Mouse (Mus musculus) limb, embryonic 14.5 days (tissue): ENCODE data around the gene Hnf1b. TPM values are rescaled to one million over a fixed set of nuclear protein-coding genes. Genes with fewer than 3 reads are reported as not detected.

Experiments
- ATAC-seq: fragments of 200-750 bp; cut with Nextera tagmentation; 2 replicates; pipeline ENCODE4 v1.8.0; 2017; ENCODE audit warnings: low read depth, moderate number of reproducible peaks, moderate TSS enrichment; ENCODE audit not compliant: low FRiP score
- DNase-seq: peaks from one replicate; pipeline ENCODE4 v3.0.0-alpha.2; 2015; ENCODE audit warnings: low spot score
- H3K27ac ChIP-seq: fragments of 300-500 bp; sonication (generic); replicated peaks from 2 replicates; pipeline ENCODE4 v1.5.1; 2014; ENCODE audit warnings: low read depth, mild to moderate bottlenecking, low read length, moderate library complexity, mixed read lengths
- H3K27me3 ChIP-seq: fragments of 300-500 bp; sonication (generic); 2 replicates; pipeline ENCODE4 v1.6.1; 2014; ENCODE audit warnings: low read length, mixed read lengths; ENCODE audit not compliant: control insufficient read depth, insufficient read depth
- H3K36me3 ChIP-seq: fragments of 300-500 bp; sonication (generic); 2 replicates; pipeline ENCODE4 v1.6.1; 2014; ENCODE audit warnings: mild to moderate bottlenecking, low read length, moderate library complexity, mixed read lengths; ENCODE audit not compliant: control insufficient read depth, insufficient read depth
- H3K4me1 ChIP-seq: fragments of 300-500 bp; sonication (generic); 2 replicates; pipeline ENCODE4 v1.6.1; 2014; ENCODE audit warnings: antibody characterized with exemption, low read length, mixed read lengths; ENCODE audit not compliant: control insufficient read depth, insufficient read depth
- H3K4me2 ChIP-seq: fragments of 300-500 bp; sonication (generic); replicated peaks from 2 replicates; pipeline ENCODE4 v1.6.1; 2014; ENCODE audit warnings: low read depth, mild to moderate bottlenecking, low read length, moderate library complexity; ENCODE audit not compliant: severe bottlenecking
- H3K4me3 ChIP-seq: fragments of 300-500 bp; sonication (generic); replicated peaks from 2 replicates; pipeline ENCODE4 v1.5.1; 2014; ENCODE audit warnings: low read length
- H3K9ac ChIP-seq: fragments of 300-500 bp; sonication (generic); 2 replicates; pipeline ENCODE4 v1.6.1; 2014; ENCODE audit warnings: mild to moderate bottlenecking, low read depth, low read length, moderate library complexity; ENCODE audit not compliant: severe bottlenecking
- H3K9me3 ChIP-seq: fragments of 300-500 bp; sonication (generic); 2 replicates; pipeline ENCODE4 v1.6.1; 2016; ENCODE audit warnings: low read length; ENCODE audit not compliant: control insufficient read depth
- POLR2A ChIP-seq: fragments of 200-500 bp; IDR thresholded peaks from 2 replicates; pipeline ENCODE4 v1.8.0; 2012; ENCODE audit warnings: inconsistent platforms, mild to moderate bottlenecking, moderate library complexity, borderline replicate concordance; ENCODE audit not compliant: insufficient read depth, insufficient read length; ENCODE audit errors: extremely low read depth
- WGBS: fragments of 180-500 bp; shearing (Covaris S2); extraction: QIAGEN DNeasy Blood & Tissue Kit; methylation state at CpG from one replicate; pipeline ENCODE4 v1.1.7; 2014; 5-methylcytosine and 5-hydroxymethylcytosine counted together
- polyA plus RNA-seq, 2 experiments: library from polyadenylated mRNA; depleted of rRNA in 1 of 2; stranded (reverse) in 1 of 2; unstranded in 1 of 2; fragments of >200 nt; fragmentation: Nextera tagmentation in 1 of 2; extraction: Ambion mirVana in 1 of 2; gene quantifications; 2 replicates each; pipeline versions ENCODE4 v1.2.1 to v1.2.3; 2012 to 2014

Hnf1b gene
- polyA plus RNA-seq, 2 experiments = 0.04 TPM; not detected in 1

DNA sequence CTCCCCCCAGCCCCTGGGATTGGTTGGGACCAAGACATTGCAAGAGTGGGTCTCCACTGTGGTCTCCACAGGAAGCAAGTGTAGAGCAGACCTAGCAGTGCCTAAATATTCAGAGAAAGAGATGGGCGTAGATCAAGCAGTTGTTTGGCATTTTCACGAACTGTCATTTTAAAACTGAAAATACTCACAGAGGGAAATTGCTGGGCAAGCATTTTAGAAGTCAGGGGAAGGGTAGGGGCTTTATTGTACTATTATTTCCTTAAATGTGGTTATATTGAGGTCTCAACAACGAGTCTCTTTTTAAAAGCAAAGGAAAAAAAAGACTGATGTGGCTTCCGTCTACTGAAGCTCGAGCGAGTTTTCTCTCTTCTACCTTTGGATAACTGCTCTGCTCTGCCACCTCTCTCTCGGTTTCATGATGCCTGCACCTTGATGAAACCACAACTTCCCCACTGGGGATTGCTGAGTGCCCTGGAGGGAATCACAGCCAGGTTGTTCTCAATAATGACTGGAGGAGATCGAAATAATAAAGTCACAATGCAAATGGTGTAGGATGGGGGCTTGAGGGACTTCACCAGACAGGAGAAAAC is 21.2 kb upstream of the Hnf1b start:
- H3K9me3 ChIP-seq = no peaks in the 10 kb centered on the region
- ATAC-seq (no peak), DNase-seq (no peak)
- H3K9ac ChIP-seq = no peak overlapping the region
- no peak for TF ChIP-seq POLR2A
- H3K27me3 ChIP-seq = no peaks in the 10 kb centered on the region
- no peak overlapping the region for H3K4me3 ChIP-seq
- no peaks in the 10 kb centered on the region for H3K36me3 ChIP-seq
- no peaks in the 10 kb centered on the region for H3K4me1 ChIP-seq
- 85% methylated on average over 8 of the region's 8 CpGs for WGBS
- no peak overlapping the region for H3K27ac ChIP-seq
- H3K4me2 ChIP-seq = no peak overlapping the region

DNA sequence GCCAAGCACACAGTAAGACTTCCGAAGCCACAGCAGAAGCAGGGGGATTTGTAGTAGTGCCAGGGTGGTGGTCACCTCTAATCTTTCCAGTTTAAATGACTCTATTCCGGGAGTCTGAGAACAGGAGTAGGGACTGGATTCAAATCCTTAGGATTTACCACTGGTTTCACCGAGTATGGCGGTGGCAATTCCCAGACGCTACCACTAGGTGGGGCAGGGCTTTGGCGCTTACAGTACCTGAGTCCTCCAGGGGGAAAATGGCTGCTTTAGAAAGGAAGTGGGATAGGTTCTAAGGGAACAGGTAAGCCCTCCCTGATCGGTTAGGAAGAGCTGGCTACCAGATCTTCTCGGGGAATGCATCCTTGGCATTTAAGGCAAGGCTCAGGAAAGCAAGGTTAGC is 17.5 kb upstream of the Hnf1b start:
- H3K27ac ChIP-seq = no peak overlapping the region
- H3K9me3 ChIP-seq = no peaks in the 10 kb centered on the region
- H3K4me1 ChIP-seq = no peaks in the 10 kb centered on the region
- 34% methylated on average over 8 of the region's 8 CpGs for WGBS
- no peaks in the 10 kb centered on the region for H3K27me3 ChIP-seq
- H3K4me3 ChIP-seq = no peak overlapping the region
- H3K36me3 ChIP-seq = no peaks in the 10 kb centered on the region
- no peak overlapping the region for H3K4me2 ChIP-seq
- ATAC-seq (no peak), DNase-seq (no peak)
- no peak overlapping the region for H3K9ac ChIP-seq
- no peak for TF ChIP-seq POLR2A

DNA sequence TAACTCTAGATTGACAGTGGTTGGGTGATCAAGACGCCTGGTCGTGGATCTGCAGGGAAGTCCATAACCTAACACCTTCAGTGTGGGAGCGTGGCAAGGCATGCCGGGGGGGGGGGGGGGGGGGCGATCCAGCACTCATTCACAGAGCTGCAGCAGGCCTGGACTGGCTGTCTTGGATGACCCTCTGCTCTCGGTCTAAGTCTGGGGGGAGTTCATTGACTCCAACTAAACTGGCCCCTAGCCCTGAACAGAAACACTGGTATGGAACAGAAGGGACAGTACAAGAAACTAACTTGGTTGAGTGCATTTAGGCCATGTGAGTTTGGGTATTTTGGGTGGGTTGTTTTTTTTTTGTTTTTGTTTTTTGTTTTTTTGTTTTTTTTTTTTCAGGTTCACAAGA is 16.3 kb upstream of the Hnf1b start:
- ATAC-seq (no peak), DNase-seq (no peak)
- no peak overlapping the region for H3K27ac ChIP-seq
- no peaks in the 10 kb centered on the region for H3K4me1 ChIP-seq
- 81% methylated on average over 5 of the region's 6 CpGs for WGBS
- no peak for TF ChIP-seq POLR2A
- H3K4me3 ChIP-seq = no peak overlapping the region
- H3K4me2 ChIP-seq = no peak overlapping the region
- H3K9me3 ChIP-seq = no peaks in the 10 kb centered on the region
- no peaks in the 10 kb centered on the region for H3K36me3 ChIP-seq
- no peaks in the 10 kb centered on the region for H3K27me3 ChIP-seq
- H3K9ac ChIP-seq = no peak overlapping the region

DNA sequence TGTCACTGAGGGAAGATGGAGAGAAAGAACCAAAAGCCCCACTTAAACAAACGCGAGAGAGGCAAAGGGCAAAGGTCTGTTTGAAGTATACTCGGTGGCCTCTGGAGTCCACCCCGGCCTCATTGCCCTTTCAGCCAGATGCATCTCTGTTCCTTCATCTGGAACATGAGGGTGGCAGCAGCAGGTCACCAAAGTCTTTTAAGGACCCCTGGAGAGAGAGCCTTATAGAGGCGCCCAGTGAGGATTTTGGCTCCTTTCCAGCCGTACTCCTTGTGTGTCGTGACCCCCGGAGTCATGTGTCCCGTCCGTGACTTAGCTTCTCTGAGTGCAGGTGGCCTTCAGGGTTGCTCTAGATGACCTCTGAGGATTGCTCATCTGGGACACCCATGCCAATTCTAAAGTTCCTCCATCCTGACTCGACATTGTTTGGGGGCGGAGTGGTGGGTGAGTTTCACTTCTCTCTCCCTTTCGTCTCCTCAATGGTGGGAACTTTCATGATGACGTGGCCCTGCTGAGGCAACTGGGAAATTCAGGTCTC is 15.8 kb upstream of the Hnf1b start:
- H3K27me3 ChIP-seq = no peaks in the 10 kb centered on the region
- no peak overlapping the region for H3K4me2 ChIP-seq
- TF ChIP-seq POLR2A = no peak
- H3K9me3 ChIP-seq = no peaks in the 10 kb centered on the region
- no peaks in the 10 kb centered on the region for H3K4me1 ChIP-seq
- H3K36me3 ChIP-seq = no peaks in the 10 kb centered on the region
- no peak overlapping the region for H3K27ac ChIP-seq
- no peak for ATAC-seq
- WGBS = 81% methylated on average over 14 of the region's 14 CpGs
- no peak overlapping the region for H3K9ac ChIP-seq
- H3K4me3 ChIP-seq = no peak overlapping the region
- no peak for DNase-seq

DNA sequence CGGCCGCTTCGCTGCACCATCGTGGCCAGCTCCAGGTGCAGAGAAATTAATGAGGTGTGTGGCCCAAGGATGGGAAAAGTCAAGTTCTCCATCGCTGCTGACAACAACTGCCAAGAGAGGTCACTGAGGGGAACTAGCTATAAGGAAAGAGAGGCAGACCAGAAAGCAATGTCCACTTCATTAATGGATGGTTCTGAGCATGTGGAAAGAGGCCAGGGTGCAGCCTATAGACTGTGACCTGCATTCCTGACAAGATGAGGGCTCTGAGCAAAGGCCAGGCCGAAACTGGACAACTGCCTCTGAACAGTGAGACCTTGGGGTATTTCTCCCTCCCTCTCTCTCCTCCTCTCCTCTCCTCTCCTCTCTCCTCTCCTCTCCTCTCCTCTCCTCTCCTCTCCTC is 10.4 kb upstream of the Hnf1b start:
- Histone ChIP-seq H3K27me3 (no peaks in the 10 kb centered on the region), H3K9ac (no peak overlapping the region), H3K9me3 (no peaks in the 10 kb centered on the region), H3K4me3 (no peak overlapping the region), H3K27ac (no peak overlapping the region), H3K4me1 (no peaks in the 10 kb centered on the region), H3K36me3 (no peaks in the 10 kb centered on the region), H3K4me2 (no peak overlapping the region)
- TF ChIP-seq POLR2A = no peak
- ATAC-seq (no peak), DNase-seq (no peak)
- 68% methylated on average over 6 of the region's 6 CpGs for WGBS

DNA sequence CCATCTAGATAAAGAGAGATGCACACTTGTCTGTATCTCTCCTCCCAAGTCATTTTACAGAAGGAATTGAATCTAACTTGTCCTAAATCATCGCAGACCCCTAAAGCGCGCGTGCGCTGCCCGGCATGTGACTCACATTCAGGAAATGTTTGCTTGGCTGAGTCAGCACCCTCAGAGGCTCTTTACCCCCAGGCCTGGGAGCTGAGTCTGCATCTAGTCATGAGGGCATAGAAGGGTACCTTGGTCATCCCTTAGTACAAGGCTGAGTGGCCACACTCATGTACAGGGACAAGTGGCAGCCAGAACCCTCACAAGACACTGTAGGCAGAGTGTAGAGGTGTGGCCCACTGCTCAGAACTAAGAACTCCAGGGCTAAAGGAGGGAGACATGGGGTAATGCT is 6.3 kb upstream of the Hnf1b start:
- Histone ChIP-seq H3K9me3 (no peaks in the 10 kb centered on the region), H3K4me3 (no peak overlapping the region), H3K36me3 (no peaks in the 10 kb centered on the region), H3K27ac (no peak overlapping the region), H3K27me3 (peaks cover 8% of the 10 kb centered on the region; the same call in 1 of the 2 replicates), H3K4me2 (no peak overlapping the region), H3K4me1 (no peaks in the 10 kb centered on the region), H3K9ac (no peak overlapping the region)
- WGBS = 98% methylated on average over 6 of the region's 6 CpGs
- DNase-seq (no peak), ATAC-seq (no peak)
- no peak for TF ChIP-seq POLR2A
